Mouse (Mus musculus): ENCODE data around the gene 2310003L06Rik.
A peak's percentile ranks its signal among the peaks of the same experiment; 100 is the strongest.

Gene 2310003L06Rik

GRCm38 (mm10) chr5:87969201-87969600 lies at the start of gene 2310003L06Rik, which contains the start of gene Gm28434:
Gene 2310003L06Rik (plus strand): TSS chr5:87969459.
Gene Gm28434 (plus strand): TSS chr5:87969517.
- DNase-seq (ENCODE audit: low spot score), result no peak

GRCm38 (mm10) chr5:87925372-87925771 lies 43.9 kb upstream of the 2310003L06Rik start, which contains the start of gene Csn3:
Gene Csn3 (plus strand): TSS chr5:87925579.
- peak; percentile 2 for DNase-seq (ENCODE audit: low spot score)

GRCm38 (mm10) chr5:87931603-87932002 lies 37.7 kb upstream of the 2310003L06Rik start:
- no peak for DNase-seq (ENCODE audit: low spot score)

- no peak for DNase-seq (ENCODE audit: low spot score)
These were observed 28.5 kb upstream of the 2310003L06Rik start for GRCm38 (mm10) chr5:87940752-87941151.

- no peak for DNase-seq (ENCODE audit: low spot score)
These were observed 26.7 kb upstream of the 2310003L06Rik start for GRCm38 (mm10) chr5:87942515-87942914.

GRCm38 (mm10) chr5:87951836-87952235 lies 17.4 kb upstream of the 2310003L06Rik start:
- no peak for DNase-seq (ENCODE audit: low spot score)

- no peak for DNase-seq (ENCODE audit: low spot score)
These were observed 9.9 kb downstream of the 2310003L06Rik start, which contains the start of gene Cabs1 for GRCm38 (mm10) chr5:87979139-87979538. Gene Cabs1 (plus strand): TSS chr5:87979439.

- DNase-seq (ENCODE audit: low spot score), result no peak
These were observed 13.4 kb downstream of the 2310003L06Rik start for GRCm38 (mm10) chr5:87982468-87983214.

GRCm38 (mm10) chr5:88002249-88002648 lies 33.0 kb downstream of the 2310003L06Rik start, which contains the start of gene Smr3a:
Gene Smr3a (plus strand): TSS chr5:88002549.
- DNase-seq (ENCODE audit: low spot score), result no peak

GRCm38 (mm10) chr5:88005241-88005640 lies 36.0 kb downstream of the 2310003L06Rik start:
- DNase-seq (ENCODE audit: low spot score), result no peak

Measured in yolk sac, embryonic 10.5 days (tissue).